Mouse (Mus musculus): ENCODE measurements around the gene Orai1. TPM values are rescaled to one million over a fixed set of nuclear protein-coding genes. Genes with fewer than 3 reads are reported as not detected.
"Not testable (repeated sequence)": the region's sequence is repeated elsewhere in the genome, so short reads cannot be mapped to it uniquely, and the experiment has no call there.

Gene Orai1
- polyA plus RNA-seq (2016; fragmentation: Nextera tagmentation; extraction: Ambion mirVana), result 8.4 and 8.7 TPM in 2 replicates

- Histone ChIP-seq H3K36me3 (replicated peaks) (peaks cover 11% of the 10 kb centered on the region; the same call in 1 of the 2 replicates), H3K9me3 (no peaks in the 10 kb centered on the region), H3K27me3 (replicated peaks; ENCODE audit: low read depth, poor library complexity, severe bottlenecking) (peaks cover 5% of the 10 kb centered on the region; the same call in 1 of the 2 replicates), H3K27ac (replicated peaks) (peak within 1 kb of the TSS; percentile 88), H3K4me3 (peak within 1 kb of the TSS; percentile 82), H3K4me1 (peaks cover 55% of the 10 kb centered on the region)
- DNase-seq (ENCODE audit: low spot score), result peak; percentile 99
- WGBS, result under 1% methylated on average over 106 of the region's 106 CpGs
These were observed at the start of gene Orai1 for GRCm38 (mm10) chr5:123014753-123015701. TSS of gene Orai1 (plus strand) at chr5:123015074.

GRCm38 (mm10) chr5:122965427-122965826, 49.4 kb upstream of the Orai1 start:
- Histone ChIP-seq H3K27me3 (replicated peaks; ENCODE audit: low read depth, poor library complexity, severe bottlenecking) (no peaks in the 10 kb centered on the region), H3K4me1 (0 out of 2 replicates have a peak, but pooled peaks cover 3% of the 10 kb centered on the region), H3K9me3 (no peaks in the 10 kb centered on the region), H3K36me3 (replicated peaks) (peaks cover 25% of the 10 kb centered on the region), H3K4me3 (no peak overlapping the region), H3K27ac (replicated peaks) (no peak overlapping the region)
- 89% methylated on average over 11 of the region's 11 CpGs for WGBS
- DNase-seq (ENCODE audit: low spot score), result no peak

GRCm38 (mm10) chr5:122968322-122968721, 46.6 kb upstream of the Orai1 start:
- Histone ChIP-seq H3K4me3 (no peak overlapping the region), H3K36me3 (replicated peaks) (peaks cover 10% of the 10 kb centered on the region), H3K4me1 (0 out of 2 replicates have a peak, but pooled peaks cover 3% of the 10 kb centered on the region), H3K27ac (replicated peaks) (0 out of 2 replicates have a peak overlapping the region, but pooled peaks have one; percentile 7), H3K27me3 (replicated peaks; ENCODE audit: low read depth, poor library complexity, severe bottlenecking) (no peaks in the 10 kb centered on the region), H3K9me3 (no peaks in the 10 kb centered on the region)
- DNase-seq (ENCODE audit: low spot score), result peak; percentile 78
- WGBS, result 31% methylated on average over 4 of the region's 4 CpGs

- WGBS, result 88% methylated on average over 5 of the region's 5 CpGs
- H3K27me3 ChIP-seq (replicated peaks; ENCODE audit: low read depth, poor library complexity, severe bottlenecking), result no peaks in the 10 kb centered on the region
These were observed 44.8 kb upstream of the Orai1 start for GRCm38 (mm10) chr5:122970056-122970455.

GRCm38 (mm10) chr5:122971438-122971837, 43.4 kb upstream of the Orai1 start:
- DNase-seq (ENCODE audit: low spot score), result no peak
- no peaks in the 10 kb centered on the region for H3K27me3 ChIP-seq (replicated peaks; ENCODE audit: low read depth, poor library complexity, severe bottlenecking)
- WGBS, result 88% methylated on average over 4 of the region's 4 CpGs
- no peaks in the 10 kb centered on the region for H3K9me3 ChIP-seq
- H3K36me3 ChIP-seq (replicated peaks), result peaks cover 20% of the 10 kb centered on the region
- H3K4me3 ChIP-seq, result no peak overlapping the region
- H3K4me1 ChIP-seq, result 0 out of 2 replicates have a peak, but pooled peaks cover 3% of the 10 kb centered on the region
- H3K27ac ChIP-seq (replicated peaks), result no peak overlapping the region

More at GRCm38 (mm10) chr5:122970056-122970455, 44.8 kb upstream of the Orai1 start:
- Histone ChIP-seq H3K4me3 (no peak overlapping the region), H3K9me3 (no peaks in the 10 kb centered on the region), H3K4me1 (0 out of 2 replicates have a peak, but pooled peaks cover 3% of the 10 kb centered on the region), H3K36me3 (replicated peaks) (peaks cover 11% of the 10 kb centered on the region), H3K27ac (replicated peaks) (no peak overlapping the region)
- no peak for DNase-seq (ENCODE audit: low spot score)

- H3K27me3 ChIP-seq (replicated peaks; ENCODE audit: low read depth, poor library complexity, severe bottlenecking), result no peaks in the 10 kb centered on the region
- H3K9me3 ChIP-seq, result no peaks in the 10 kb centered on the region
- DNase-seq (ENCODE audit: low spot score), result no peak
- no peak overlapping the region for H3K27ac ChIP-seq (replicated peaks)
- 0 out of 2 replicates have a peak, but pooled peaks cover 3% of the 10 kb centered on the region for H3K4me1 ChIP-seq
- H3K36me3 ChIP-seq (replicated peaks), result peaks cover 27% of the 10 kb centered on the region
- WGBS, result 89% methylated on average over 9 of the region's 9 CpGs
- no peak overlapping the region for H3K4me3 ChIP-seq
These were observed 42.8 kb upstream of the Orai1 start for GRCm38 (mm10) chr5:122972116-122972515.

- not testable (repeated sequence) for DNase-seq (ENCODE audit: low spot score); H3K27ac ChIP-seq (replicated peaks); H3K27me3 ChIP-seq (replicated peaks; ENCODE audit: low read depth, poor library complexity, severe bottlenecking); H3K4me3 ChIP-seq; H3K4me1 ChIP-seq; H3K9me3 ChIP-seq
- 95% methylated on average over 4 of the region's 4 CpGs for WGBS
- H3K36me3 ChIP-seq (replicated peaks), result peaks cover 51% of the 10 kb centered on the region
These were observed 40.2 kb upstream of the Orai1 start for GRCm38 (mm10) chr5:122974701-122975100.

GRCm38 (mm10) chr5:122978970-122979369, 35.9 kb upstream of the Orai1 start:
- Histone ChIP-seq H3K4me1 (no peaks in the 10 kb centered on the region), H3K9me3 (no peaks in the 10 kb centered on the region), H3K27me3 (replicated peaks; ENCODE audit: low read depth, poor library complexity, severe bottlenecking) (no peaks in the 10 kb centered on the region), H3K36me3 (replicated peaks) (peaks cover 84% of the 10 kb centered on the region), H3K4me3 (no peak overlapping the region), H3K27ac (replicated peaks) (no peak overlapping the region)
- DNase-seq (ENCODE audit: low spot score), result no peak
- WGBS, result 86% methylated on average over 8 of the region's 8 CpGs

GRCm38 (mm10) chr5:122984483-122984882, 30.4 kb upstream of the Orai1 start:
- Histone ChIP-seq H3K27ac (replicated peaks) (no peak overlapping the region), H3K36me3 (replicated peaks) (peaks cover 46% of the 10 kb centered on the region), H3K9me3 (no peaks in the 10 kb centered on the region), H3K4me1 (peaks cover 47% of the 10 kb centered on the region), H3K27me3 (replicated peaks; ENCODE audit: low read depth, poor library complexity, severe bottlenecking) (no peaks in the 10 kb centered on the region), H3K4me3 (no peak overlapping the region)
- peak; percentile 37 for DNase-seq (ENCODE audit: low spot score)
- 83% methylated on average over 5 of the region's 5 CpGs for WGBS

- no peak for DNase-seq (ENCODE audit: low spot score)
- Histone ChIP-seq H3K9me3 (no peaks in the 10 kb centered on the region), H3K36me3 (replicated peaks) (peaks cover 38% of the 10 kb centered on the region), H3K4me1 (peaks cover 55% of the 10 kb centered on the region), H3K27me3 (replicated peaks; ENCODE audit: low read depth, poor library complexity, severe bottlenecking) (no peaks in the 10 kb centered on the region), H3K4me3 (peak overlapping the region; percentile 83), H3K27ac (replicated peaks) (peak overlapping the region; percentile 74)
- WGBS, result 39% methylated on average over 3 of the region's 3 CpGs
These were observed 29.6 kb upstream of the Orai1 start for GRCm38 (mm10) chr5:122985276-122985675.

GRCm38 (mm10) chr5:122986091-122986493, 28.8 kb upstream of the Orai1 start:
- no peaks in the 10 kb centered on the region for H3K27me3 ChIP-seq (replicated peaks; ENCODE audit: low read depth, poor library complexity, severe bottlenecking)
- H3K9me3 ChIP-seq, result no peaks in the 10 kb centered on the region
- 26% methylated on average over 8 of the region's 8 CpGs for WGBS
- peak overlapping the region; percentile 83 for H3K4me3 ChIP-seq
- peaks cover 63% of the 10 kb centered on the region for H3K4me1 ChIP-seq
- peaks cover 30% of the 10 kb centered on the region for H3K36me3 ChIP-seq (replicated peaks)
- peak overlapping the region; percentile 74; the same call in 1 of the 2 replicates for H3K27ac ChIP-seq (replicated peaks)
- DNase-seq (ENCODE audit: low spot score), result peak; percentile 30

- Histone ChIP-seq H3K27ac (replicated peaks) (peak overlapping the region; percentile 98), H3K9me3 (no peaks in the 10 kb centered on the region), H3K27me3 (replicated peaks; ENCODE audit: low read depth, poor library complexity, severe bottlenecking) (no peaks in the 10 kb centered on the region), H3K36me3 (replicated peaks) (peaks cover 18% of the 10 kb centered on the region), H3K4me3 (peak overlapping the region; percentile 83), H3K4me1 (peaks cover 73% of the 10 kb centered on the region)
- peak; percentile 76 for DNase-seq (ENCODE audit: low spot score)
- 2% methylated on average over 39 of the region's 39 CpGs for WGBS
These were observed 27.5 kb upstream of the Orai1 start for GRCm38 (mm10) chr5:122987211-122988020.
